Mouse (Mus musculus) lung, postnatal 0 days (tissue): Measurements from ENCODE around the gene Ccser2.

Source experiments
- CTCF ChIP-seq: IDR thresholded peaks from 2 replicates; pipeline ENCODE4 v1.5.1; 2016; ENCODE audit warnings: antibody characterized with exemption, mild to moderate bottlenecking
- EP300 ChIP-seq: IDR thresholded peaks from 2 replicates; pipeline ENCODE4 v1.6.1; 2016; ENCODE audit warnings: antibody characterized with exemption, mild to moderate bottlenecking, control low read depth

DNA sequence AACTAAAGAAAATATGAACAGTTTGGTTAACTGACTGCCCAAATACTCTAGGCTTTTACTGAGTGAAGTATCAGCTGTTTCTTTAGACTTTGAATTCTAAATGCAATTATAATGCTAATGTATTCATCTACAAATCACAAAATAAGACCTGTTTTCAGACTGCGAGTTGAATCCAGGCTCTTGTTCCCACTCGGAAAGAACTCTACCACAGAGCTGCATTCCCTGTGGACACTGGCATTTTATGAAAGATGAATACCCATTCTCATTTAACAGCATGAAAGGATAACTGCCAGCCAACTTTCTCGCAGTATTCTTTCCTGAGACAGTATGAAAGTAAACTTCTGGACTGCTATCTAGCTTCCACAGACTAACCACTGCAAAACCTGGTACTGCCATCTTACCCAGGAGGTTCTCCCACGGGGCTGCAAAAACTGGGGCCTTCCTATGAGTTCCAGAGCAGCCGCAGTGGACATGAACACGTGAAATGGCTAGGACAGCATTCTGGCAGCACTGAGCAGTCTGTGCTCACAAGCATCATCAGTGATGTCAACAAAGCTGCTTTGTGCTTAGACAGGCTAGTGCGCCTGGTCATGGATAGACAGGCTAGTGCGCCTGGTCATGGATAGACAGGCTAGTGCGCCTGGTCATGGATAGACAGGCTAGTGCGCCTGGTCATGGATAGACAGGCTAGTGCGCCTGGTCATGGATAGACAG, 62.6 kb downstream of the Ccser2 start:
- TF ChIP-seq CTCF = no peak
- no peak for TF ChIP-seq EP300
